Mouse (Mus musculus): ENCODE data around the gene Tcp11l2.

GRCm38 (mm10) chr10:84539651-84540050 lies 36.8 kb upstream of the Tcp11l2 start:
- no peak for TF ChIP-seq CTCF (IDR thresholded peaks at IDR 0.05; ENCODE audit: control insufficient read depth, insufficient read depth, insufficient replicate concordance, low read depth, low read length)
- no peak for TF ChIP-seq POLR2A (IDR thresholded peaks at IDR 0.05; ENCODE audit: control insufficient read depth, low read depth, low read length)
